Mouse (Mus musculus) heart, embryonic 16.5 days (tissue): ENCODE data around the gene Jag1. TPM values are rescaled to one million over a fixed set of nuclear protein-coding genes. Genes with fewer than 3 reads are reported as not detected.
A peak's percentile ranks its signal among the peaks of the same experiment; 100 is the strongest.

ENCODE experiments used
- ATAC-seq: fragments of 200-750 bp; cut with Nextera tagmentation; replicated peaks from 2 replicates; pipeline ENCODE4 v1.8.0; 2017; ENCODE audit warnings: moderate number of reproducible peaks; ENCODE audit not compliant: insufficient read depth, low FRiP score; ENCODE audit errors: extremely low read depth
- H3K27ac ChIP-seq: fragments of 300-500 bp; sonication (generic); 2 replicates; pipeline ENCODE4 v1.5.1; 2014; ENCODE audit warnings: mild to moderate bottlenecking, low read length, control low read depth, moderate library complexity
- H3K27me3 ChIP-seq: fragments of 300-500 bp; sonication (generic); 2 replicates; pipeline ENCODE4 v1.6.1; 2014; ENCODE audit warnings: low read length, mixed read lengths; ENCODE audit not compliant: control insufficient read depth, insufficient read depth
- H3K36me3 ChIP-seq: fragments of 300-500 bp; sonication (generic); 2 replicates; pipeline ENCODE4 v1.6.1; 2014; ENCODE audit not compliant: control insufficient read depth, insufficient read depth
- H3K4me1 ChIP-seq: fragments of 300-500 bp; sonication (generic); 2 replicates; pipeline ENCODE4 v1.6.1; 2014; ENCODE audit warnings: low read length, mixed read lengths; ENCODE audit not compliant: control insufficient read depth, insufficient read depth
- H3K4me2 ChIP-seq: fragments of 300-500 bp; sonication (generic); 2 replicates; pipeline ENCODE4 v1.6.1; 2014; ENCODE audit warnings: low read depth, mild to moderate bottlenecking, control low read depth, low read length
- H3K4me3 ChIP-seq: fragments of 300-500 bp; sonication (generic); 2 replicates; pipeline ENCODE4 v1.5.1; 2014; ENCODE audit warnings: mild to moderate bottlenecking, control low read depth, low read length
- H3K9ac ChIP-seq: fragments of 300-500 bp; sonication (generic); 2 replicates; pipeline ENCODE4 v1.6.1; 2014; ENCODE audit warnings: low read length, control low read depth
- H3K9me3 ChIP-seq: fragments of 300-500 bp; sonication (generic); replicated peaks from 2 replicates; pipeline ENCODE4 v1.6.1; 2016; ENCODE audit warnings: low read length; ENCODE audit not compliant: control insufficient read depth
- WGBS: fragments of 180-500 bp; shearing (Covaris S2); extraction: QIAGEN DNeasy Blood & Tissue Kit; methylation state at CpG from one replicate; pipeline ENCODE4 v1.1.7; 2014; 5-methylcytosine and 5-hydroxymethylcytosine counted together
- polyA plus RNA-seq: library from polyadenylated mRNA; unstranded; fragments of >200 nt; fragmentation: Nextera tagmentation; extraction: Ambion mirVana; gene quantifications from 2 replicates; pipeline ENCODE4 v1.2.1, GENCODE M21; 2015

Jag1 gene
- polyA plus RNA-seq, 1 experiment from 2014 or later: 9.9 TPM

DNA sequence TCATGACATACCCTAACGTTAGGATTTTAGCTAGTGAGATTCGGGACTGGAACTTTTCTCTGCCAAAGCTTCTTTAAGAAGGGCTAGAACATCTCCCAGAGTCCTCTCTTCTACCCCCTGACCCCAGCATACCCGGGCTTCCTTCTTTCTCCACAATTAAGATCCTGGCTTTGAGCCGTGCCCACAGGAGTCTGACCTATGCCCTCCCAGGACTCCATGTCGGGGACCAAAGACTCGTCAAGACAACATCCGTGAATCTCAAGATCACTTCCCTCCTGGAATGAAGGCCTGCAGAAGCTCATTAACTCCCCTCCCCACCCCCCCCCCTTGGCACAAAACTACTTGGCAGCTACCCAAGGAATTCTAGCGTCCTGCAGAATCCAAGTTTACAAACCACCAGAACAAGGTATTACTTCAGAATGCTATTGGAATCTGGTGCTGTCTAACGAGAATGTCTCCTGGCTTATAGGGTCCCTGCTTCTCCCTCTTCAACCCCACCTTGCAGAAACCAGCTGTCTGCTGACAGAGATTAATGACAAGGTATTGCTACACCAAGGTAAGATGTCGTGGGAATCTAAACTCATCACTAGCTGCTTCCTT, 36.6 kb downstream of the Jag1 start:
- Histone ChIP-seq H3K4me1 (peaks cover 14% of the 10 kb centered on the region), H3K9ac (no peak overlapping the region), H3K27me3 (no peaks in the 10 kb centered on the region), H3K9me3 (no peaks in the 10 kb centered on the region), H3K27ac (peak overlapping the region; percentile 27; the same call in 1 of the 2 replicates), H3K4me3 (no peak overlapping the region), H3K4me2 (no peak overlapping the region), H3K36me3 (peaks cover 21% of the 10 kb centered on the region)
- ATAC-seq: no peak
- 28% methylated on average over 10 of the region's 10 CpGs for WGBS

- Histone ChIP-seq H3K9me3 (no peaks in the 10 kb centered on the region), H3K4me2 (no peak overlapping the region), H3K36me3 (peaks cover 13% of the 10 kb centered on the region), H3K27ac (no peak overlapping the region), H3K4me1 (peaks cover 14% of the 10 kb centered on the region), H3K27me3 (no peaks in the 10 kb centered on the region), H3K4me3 (no peak overlapping the region), H3K9ac (no peak overlapping the region)
- 70% methylated on average over 4 of the region's 4 CpGs for WGBS
- ATAC-seq: no peak
These were observed 37.7 kb downstream of the Jag1 start for GRCm38 (mm10) chr2:137078771-137079170.

GRCm38 (mm10) chr2:137074313-137074620, 42.2 kb downstream of the Jag1 start:
- H3K4me2 ChIP-seq: no peak overlapping the region
- no peaks in the 10 kb centered on the region for H3K27me3 ChIP-seq
- H3K9me3 ChIP-seq: no peaks in the 10 kb centered on the region
- no peak overlapping the region for H3K27ac ChIP-seq
- H3K4me1 ChIP-seq: no peaks in the 10 kb centered on the region
- H3K36me3 ChIP-seq: no peaks in the 10 kb centered on the region
- no peak for ATAC-seq
- H3K9ac ChIP-seq: no peak overlapping the region
- H3K4me3 ChIP-seq: no peak overlapping the region
- WGBS: 29% methylated on average over 2 of the region's 2 CpGs

GRCm38 (mm10) chr2:137073473-137074312, 42.8 kb downstream of the Jag1 start:
- Histone ChIP-seq H3K36me3 (no peaks in the 10 kb centered on the region), H3K27ac (no peak overlapping the region), H3K4me1 (no peaks in the 10 kb centered on the region), H3K27me3 (no peaks in the 10 kb centered on the region), H3K4me2 (no peak overlapping the region), H3K9me3 (no peaks in the 10 kb centered on the region), H3K9ac (no peak overlapping the region), H3K4me3 (no peak overlapping the region)
- peak; percentile 37; the same call in 1 of the 2 replicates for ATAC-seq
- 61% methylated on average over 16 of the region's 16 CpGs for WGBS

DNA sequence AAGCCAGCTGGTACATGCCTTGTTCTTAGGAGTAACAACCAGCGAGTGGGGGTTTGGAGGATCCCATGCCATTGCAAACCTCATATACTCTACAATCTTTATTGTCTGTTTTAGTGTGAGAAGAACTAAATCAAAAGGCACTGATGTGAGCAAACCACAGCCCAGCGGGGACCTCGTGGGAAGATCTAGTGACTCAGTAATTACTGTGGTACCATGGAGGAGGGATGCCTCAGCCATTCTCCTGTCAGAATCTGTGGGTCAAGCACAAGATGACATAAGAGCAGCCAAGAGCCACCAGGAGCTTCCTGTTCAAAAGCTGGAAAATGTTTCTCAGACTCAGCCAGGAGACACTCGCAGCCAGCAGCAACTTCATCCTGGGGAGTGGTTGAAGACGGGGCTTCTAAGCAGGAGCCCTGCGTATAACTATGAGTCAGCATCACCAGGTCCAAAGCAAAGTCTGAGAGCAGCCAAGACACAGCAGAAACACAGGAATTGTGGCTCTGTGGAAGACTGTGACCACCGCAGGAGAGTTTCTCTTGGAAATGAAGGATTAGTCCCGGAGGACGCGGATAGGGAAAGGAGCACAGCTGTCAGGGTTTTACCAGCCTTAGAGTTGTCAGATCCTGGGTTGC, 48.8 kb downstream of the Jag1 start:
- peaks cover 8% of the 10 kb centered on the region for H3K4me1 ChIP-seq
- H3K9me3 ChIP-seq: no peaks in the 10 kb centered on the region
- no peak overlapping the region for H3K9ac ChIP-seq
- H3K27me3 ChIP-seq: no peaks in the 10 kb centered on the region
- ATAC-seq: 0 out of 2 replicates have a peak, but pooled peaks have one; percentile 45
- H3K36me3 ChIP-seq: no peaks in the 10 kb centered on the region
- H3K27ac ChIP-seq: no peak overlapping the region
- WGBS: 76% methylated on average over 10 of the region's 10 CpGs
- no peak overlapping the region for H3K4me2 ChIP-seq
- H3K4me3 ChIP-seq: no peak overlapping the region

DNA sequence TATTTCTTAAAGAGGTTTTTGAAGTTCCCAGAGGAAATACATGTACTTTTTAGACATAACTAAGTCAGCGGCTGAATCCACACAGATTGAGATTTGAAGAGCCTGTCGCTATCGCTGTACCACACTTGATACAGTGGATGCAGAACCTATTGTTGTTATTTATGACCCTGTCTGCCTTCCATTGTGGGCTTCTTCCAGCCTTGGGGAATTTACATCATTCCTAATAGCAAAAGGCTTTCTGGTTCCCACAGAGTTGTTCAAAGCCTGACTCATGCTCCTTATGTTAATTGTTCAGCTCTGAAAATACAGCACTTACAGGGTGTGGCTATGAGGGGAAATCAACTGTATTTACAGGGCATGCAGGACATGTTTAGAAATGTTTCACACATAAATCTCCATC, 51.9 kb downstream of the Jag1 start:
- Histone ChIP-seq H3K27me3 (no peaks in the 10 kb centered on the region), H3K4me3 (no peak overlapping the region), H3K36me3 (no peaks in the 10 kb centered on the region), H3K4me1 (peaks cover 8% of the 10 kb centered on the region), H3K9ac (no peak overlapping the region), H3K27ac (no peak overlapping the region), H3K9me3 (no peaks in the 10 kb centered on the region), H3K4me2 (no peak overlapping the region)
- 77% methylated on average over 3 of the region's 3 CpGs for WGBS
- ATAC-seq: no peak

- H3K4me1 ChIP-seq: peaks cover 8% of the 10 kb centered on the region
- H3K9ac ChIP-seq: no peak overlapping the region
- H3K36me3 ChIP-seq: no peaks in the 10 kb centered on the region
- no peak overlapping the region for H3K4me2 ChIP-seq
- H3K4me3 ChIP-seq: no peak overlapping the region
- H3K27ac ChIP-seq: no peak overlapping the region
- H3K27me3 ChIP-seq: no peaks in the 10 kb centered on the region
- no peak for ATAC-seq
- no peaks in the 10 kb centered on the region for H3K9me3 ChIP-seq
- WGBS: 79% methylated on average over 1 of the region's 1 CpGs
These were observed 52.6 kb downstream of the Jag1 start for GRCm38 (mm10) chr2:137063829-137064228.

- no peak for ATAC-seq
- WGBS: 69% methylated on average over 1 of the region's 1 CpGs
These were observed 66.5 kb downstream of the Jag1 start for GRCm38 (mm10) chr2:137049906-137050305.

DNA sequence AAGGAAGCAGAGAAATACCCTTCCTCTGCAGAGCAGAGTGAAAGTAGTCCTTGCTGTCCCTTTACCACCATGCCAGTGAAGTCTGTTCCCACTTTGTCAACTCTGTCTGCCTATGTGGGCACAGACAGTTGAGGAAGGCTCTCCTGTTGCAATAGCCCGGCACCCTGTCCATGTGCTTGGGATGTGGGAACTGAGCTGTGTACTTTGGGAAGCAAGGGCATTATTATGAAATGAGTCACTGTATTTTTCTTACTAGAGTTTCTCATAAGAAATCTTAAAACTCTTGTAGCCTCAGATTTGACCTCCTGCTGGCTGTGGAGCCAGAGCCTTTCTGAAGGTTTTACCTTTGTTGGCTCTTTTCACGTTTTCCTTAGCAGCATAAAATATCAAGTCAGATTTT, 67.1 kb downstream of the Jag1 start:
- no peak for ATAC-seq
- Histone ChIP-seq H3K4me2 (no peak overlapping the region), H3K4me1 (no peaks in the 10 kb centered on the region), H3K9ac (no peak overlapping the region), H3K27ac (no peak overlapping the region), H3K27me3 (no peaks in the 10 kb centered on the region), H3K4me3 (no peak overlapping the region), H3K36me3 (no peaks in the 10 kb centered on the region; the same call in 1 of the 2 replicates), H3K9me3 (no peaks in the 10 kb centered on the region)
- 62% methylated on average over 2 of the region's 2 CpGs for WGBS

More at GRCm38 (mm10) chr2:137049906-137050305, 66.5 kb downstream of the Jag1 start:
- H3K4me1 ChIP-seq: no peaks in the 10 kb centered on the region
- H3K27me3 ChIP-seq: no peaks in the 10 kb centered on the region
- no peak overlapping the region for H3K4me2 ChIP-seq
- H3K36me3 ChIP-seq: no peaks in the 10 kb centered on the region
- no peaks in the 10 kb centered on the region for H3K9me3 ChIP-seq
- H3K9ac ChIP-seq: no peak overlapping the region
- no peak overlapping the region for H3K4me3 ChIP-seq
- H3K27ac ChIP-seq: no peak overlapping the region
